Mouse (Mus musculus) liver, embryonic 14.5 days (tissue): ENCODE results near the gene Sardh. TPM values are rescaled to one million over a fixed set of nuclear protein-coding genes. Genes with fewer than 3 reads are reported as not detected.

ENCODE experiments used
- ATAC-seq: fragments of 200-750 bp; cut with Nextera tagmentation; 2 replicates; pipeline ENCODE4 v1.8.0; 2017; ENCODE audit warnings: moderate number of reproducible peaks, mild to moderate bottlenecking, moderate library complexity; ENCODE audit not compliant: insufficient read depth
- DNase-seq, 3 experiments: peaks; one replicate each; pipeline ENCODE4 v3.0.0-alpha.2; 2012 to 2013; ENCODE audit warnings: low read depth in 3 of 3, low spot score in 3 of 3
- H3K27ac ChIP-seq: fragments of 300-500 bp; sonication (generic); 2 replicates; pipeline ENCODE4 v1.5.1; 2014; ENCODE audit warnings: moderate library complexity, mild to moderate bottlenecking, control low read depth, inconsistent platforms
- H3K27me3 ChIP-seq: fragments of 300-500 bp; sonication (generic); 2 replicates; pipeline ENCODE4 v1.6.1; 2014; ENCODE audit warnings: mild to moderate bottlenecking, low read length, moderate library complexity; ENCODE audit not compliant: control insufficient read depth, insufficient read depth
- H3K36me3 ChIP-seq: fragments of 300-500 bp; sonication (generic); replicated peaks from 2 replicates; pipeline ENCODE4 v1.6.1; 2014; ENCODE audit warnings: low read depth; ENCODE audit not compliant: control insufficient read depth, insufficient read depth
- H3K4me1 ChIP-seq, 2 experiments: fragments of 200-500 bp in 1 of 2; fragments of 300-500 bp in 1 of 2; sonication (generic) in 1 of 2; replicated peaks; 2 replicates each; pipeline ENCODE4 v1.6.1; 2012 to 2014; ENCODE audit warnings: antibody characterized with exemption in 1 of 2, inconsistent platforms in 1 of 2, low read length in 1 of 2; ENCODE audit not compliant: control insufficient read depth in 2 of 2, insufficient read depth in 2 of 2
- H3K4me2 ChIP-seq: fragments of 300-500 bp; sonication (generic); 2 replicates; pipeline ENCODE4 v1.6.1; 2014; ENCODE audit warnings: low read depth, mild to moderate bottlenecking, control low read depth, moderate library complexity
- H3K4me3 ChIP-seq, 2 experiments: fragments of 200-500 bp in 1 of 2; fragments of 300-500 bp in 1 of 2; sonication (generic) in 1 of 2; 2 replicates each; pipeline ENCODE4 v1.5.1; 2012 to 2014; ENCODE audit warnings: low read depth in 2 of 2, low read length in 2 of 2, mild to moderate bottlenecking in 2 of 2, control low read depth in 1 of 2, inconsistent platforms in 1 of 2, moderate library complexity in 1 of 2; ENCODE audit not compliant: insufficient read depth in 1 of 2
- H3K9ac ChIP-seq: fragments of 300-500 bp; sonication (generic); replicated peaks from 2 replicates; pipeline ENCODE4 v1.6.1; 2014; ENCODE audit warnings: mild to moderate bottlenecking, control low read depth, moderate library complexity
- H3K9me3 ChIP-seq: fragments of 300-500 bp; sonication (generic); 2 replicates; pipeline ENCODE4 v1.6.1; 2016; ENCODE audit warnings: low read length, mixed read lengths; ENCODE audit not compliant: control insufficient read depth
- CTCF ChIP-seq: IDR thresholded peaks from 2 replicates; pipeline ENCODE4 v1.5.1; 2016; ENCODE audit warnings: antibody characterized with exemption, low read depth, control low read depth
- EP300 ChIP-seq: IDR thresholded peaks from 2 replicates; pipeline ENCODE4 v1.6.1; 2016; ENCODE audit warnings: antibody characterized with exemption, low read depth
- WGBS: fragments of 180-500 bp; shearing (Covaris S2); extraction: QIAGEN DNeasy Blood & Tissue Kit; methylation state at CpG from one replicate; pipeline ENCODE4 v1.1.7; 2014; ENCODE audit not compliant: insufficient replicate concordance; 5-methylcytosine and 5-hydroxymethylcytosine counted together
- polyA plus RNA-seq, 2 experiments: library from polyadenylated mRNA; depleted of rRNA in 1 of 2; stranded (reverse) in 1 of 2; unstranded in 1 of 2; fragments of >200 nt; fragmentation: Nextera tagmentation in 1 of 2; extraction: Ambion mirVana in 1 of 2; gene quantifications; 2 replicates each; pipeline versions ENCODE4 v1.2.1 to v1.2.3; 2012 to 2014

Gene Sardh
- polyA plus RNA-seq, 2 experiments, result 21.9 to 25.9 TPM

- no peak overlapping the region for H3K4me3 ChIP-seq
- TF ChIP-seq EP300 (no peak), CTCF (no peak)
- DNase-seq (no peak), ATAC-seq (no peak)
- 53% methylated on average over 5 of the region's 5 CpGs for WGBS
- H3K36me3 ChIP-seq, result no peaks in the 10 kb centered on the region
- H3K27me3 ChIP-seq, result no peaks in the 10 kb centered on the region
- no peak overlapping the region for H3K4me2 ChIP-seq
- no peak overlapping the region for H3K27ac ChIP-seq
- no peak overlapping the region for H3K9ac ChIP-seq
- no peaks in the 10 kb centered on the region for H3K9me3 ChIP-seq
- H3K4me1 ChIP-seq, result peaks cover 0 to 9% of the 10 kb centered on the region in 2 experiments; a peak in 2 of 4 replicates
These were observed 19.2 kb downstream of the Sardh start for GRCm38 (mm10) chr2:27228809-27229480.

DNA sequence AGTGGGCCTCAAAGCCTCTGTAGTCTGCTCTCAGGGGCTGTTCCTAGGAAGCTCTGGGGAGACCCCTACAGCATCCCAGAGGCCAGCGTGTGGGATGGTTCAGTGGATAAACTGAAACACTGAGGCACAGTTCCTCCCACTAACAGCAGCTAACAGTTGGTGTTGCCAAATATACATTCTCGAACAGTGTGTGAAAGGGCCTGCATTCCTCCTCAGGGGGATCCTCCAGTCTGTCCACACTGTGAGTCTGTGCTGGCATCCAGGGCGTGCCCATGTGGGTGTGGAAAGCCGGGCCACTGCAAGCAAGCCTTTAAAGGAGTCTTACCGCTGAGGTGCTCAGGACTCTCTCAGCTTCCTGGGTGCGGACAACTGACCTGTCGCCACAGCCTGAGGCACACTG, 21.6 kb downstream of the Sardh start:
- Histone ChIP-seq H3K9me3 (no peaks in the 10 kb centered on the region), H3K4me2 (no peak overlapping the region), H3K4me1 (no peaks in the 10 kb centered on the region), H3K27me3 (no peaks in the 10 kb centered on the region), H3K9ac (no peak overlapping the region), H3K27ac (no peak overlapping the region), H3K36me3 (no peaks in the 10 kb centered on the region), H3K4me3 (no peak overlapping the region)
- no peak for DNase-seq
- ATAC-seq, result no peak
- TF ChIP-seq CTCF (no peak), EP300 (no peak)
- 66% methylated on average over 7 of the region's 7 CpGs for WGBS

DNA sequence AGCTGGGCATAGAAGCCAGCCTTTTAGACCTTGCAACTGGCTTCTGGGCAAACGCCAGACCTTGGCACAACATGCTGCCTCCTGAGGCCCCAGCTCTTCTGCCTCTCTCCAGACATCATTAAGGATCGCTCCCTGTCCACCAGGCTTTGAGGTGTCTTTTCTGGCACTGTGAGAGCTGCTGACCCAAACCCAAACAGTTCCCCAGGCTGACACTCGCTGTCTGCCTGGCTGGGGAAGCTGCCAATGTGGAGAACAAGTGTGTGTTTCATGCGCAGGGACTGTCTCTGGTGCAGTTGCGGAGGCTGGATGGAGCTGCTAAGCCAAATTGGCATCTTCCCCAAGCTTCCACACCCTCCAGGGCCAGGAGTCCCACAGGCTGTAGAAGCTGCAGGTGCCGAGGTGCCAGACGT, 25.1 kb downstream of the Sardh start:
- Histone ChIP-seq H3K9me3 (no peaks in the 10 kb centered on the region), H3K36me3 (no peaks in the 10 kb centered on the region), H3K4me3 (no peak overlapping the region), H3K4me1 (no peaks in the 10 kb centered on the region), H3K9ac (no peak overlapping the region), H3K4me2 (no peak overlapping the region), H3K27me3 (no peaks in the 10 kb centered on the region), H3K27ac (no peak overlapping the region)
- DNase-seq, result no peak
- no peak for ATAC-seq
- TF ChIP-seq CTCF (no peak), EP300 (no peak)
- 61% methylated on average over 7 of the region's 7 CpGs for WGBS

GRCm38 (mm10) chr2:27218569-27218968, 29.6 kb downstream of the Sardh start:
- H3K9ac ChIP-seq, result no peak overlapping the region
- H3K4me1 ChIP-seq, result no peaks in the 10 kb centered on the region
- H3K27ac ChIP-seq, result no peak overlapping the region
- WGBS, result 74% methylated on average over 8 of the region's 8 CpGs
- DNase-seq (no peak), ATAC-seq (no peak)
- H3K9me3 ChIP-seq, result no peaks in the 10 kb centered on the region
- H3K4me3 ChIP-seq, result no peak overlapping the region
- no peaks in the 10 kb centered on the region for H3K27me3 ChIP-seq
- no peak overlapping the region for H3K4me2 ChIP-seq
- TF ChIP-seq CTCF (no peak), EP300 (no peak)
- no peaks in the 10 kb centered on the region for H3K36me3 ChIP-seq

DNA sequence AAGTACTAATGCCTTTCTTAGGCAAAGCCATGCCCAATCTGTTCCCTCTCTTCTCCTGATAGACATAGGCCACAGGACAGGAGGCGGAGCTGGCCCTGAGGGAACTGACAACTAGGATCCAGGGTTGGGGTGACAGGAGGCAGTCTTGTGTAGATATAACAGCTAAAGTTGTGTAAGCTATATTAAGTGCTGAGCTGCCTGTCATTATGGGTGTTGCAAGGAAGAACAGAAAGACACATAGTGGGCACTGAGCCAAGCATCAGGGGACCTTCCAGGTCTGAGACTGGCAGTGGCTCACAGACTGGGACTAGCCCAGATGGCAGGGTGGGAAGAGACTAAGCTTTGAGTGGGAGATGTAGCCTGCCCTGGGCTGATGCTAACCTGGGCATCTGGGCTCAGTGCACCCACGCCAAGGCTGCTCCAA, 30.0 kb downstream of the Sardh start:
- no peaks in the 10 kb centered on the region for H3K4me1 ChIP-seq
- TF ChIP-seq EP300 (no peak), CTCF (no peak)
- 40% methylated on average over 2 of the region's 2 CpGs for WGBS
- no peak overlapping the region for H3K4me3 ChIP-seq
- no peak overlapping the region for H3K9ac ChIP-seq
- H3K9me3 ChIP-seq, result no peaks in the 10 kb centered on the region
- H3K27me3 ChIP-seq, result no peaks in the 10 kb centered on the region
- ATAC-seq, result no peak
- H3K4me2 ChIP-seq, result no peak overlapping the region
- DNase-seq, result no peak
- H3K27ac ChIP-seq, result no peak overlapping the region
- H3K36me3 ChIP-seq, result no peaks in the 10 kb centered on the region
